Mouse (Mus musculus): ENCODE data around the gene Galnt15. TPM values are rescaled to one million over a fixed set of nuclear protein-coding genes. Genes with fewer than 3 reads are reported as not detected.
A peak's percentile ranks its signal among the peaks of the same experiment; 100 is the strongest.

Gene Galnt15
- polyA plus RNA-seq, 1 experiment: not detected

- no peaks in the 10 kb centered on the region for H3K9me3 ChIP-seq (replicated peaks; ENCODE audit: control insufficient read depth, insufficient read depth, low read length, poor library complexity, severe bottlenecking)
- H3K27me3 ChIP-seq (ENCODE audit: control insufficient read depth, insufficient read depth, low read length, poor library complexity, severe bottlenecking): no peaks in the 10 kb centered on the region
- no peaks in the 10 kb centered on the region for H3K4me1 ChIP-seq (ENCODE audit: control insufficient read depth, insufficient read depth, low read length)
- no peak overlapping the region for H3K9ac ChIP-seq (ENCODE audit: low read depth, poor library complexity, severe bottlenecking)
- TF ChIP-seq CTCF (IDR thresholded peaks at IDR 0.05; ENCODE audit: low read depth, low read length) (no peak), POLR2A (IDR thresholded peaks at IDR 0.05; ENCODE audit: insufficient read depth, low read length) (no peak), EP300 (IDR thresholded peaks at IDR 0.05; ENCODE audit: insufficient read depth, low read depth, low read length) (no peak)
- H3K27ac ChIP-seq (ENCODE audit: insufficient read depth, low read length): no peak overlapping the region
- no peaks in the 10 kb centered on the region for H3K36me3 ChIP-seq (ENCODE audit: control insufficient read depth, insufficient read depth, low read length, poor library complexity, severe bottlenecking)
- no peak overlapping the region for H3K4me3 ChIP-seq (ENCODE audit: low read depth, low read length)
Measured at GRCm38 (mm10) chr14:32023891-32024290, 4.9 kb upstream of the Galnt15 start.

GRCm38 (mm10) chr14:32027218-32027617 lies 1.6 kb upstream of the Galnt15 start:
- no peak for TF ChIP-seq EP300 (IDR thresholded peaks at IDR 0.05; ENCODE audit: insufficient read depth, low read depth, low read length)
- TF ChIP-seq POLR2A (IDR thresholded peaks at IDR 0.05; ENCODE audit: insufficient read depth, low read length): no peak
- no peak for TF ChIP-seq CTCF (IDR thresholded peaks at IDR 0.05; ENCODE audit: low read depth, low read length)
- H3K36me3 ChIP-seq (ENCODE audit: control insufficient read depth, insufficient read depth, low read length, poor library complexity, severe bottlenecking): no peaks in the 10 kb centered on the region
- no peaks in the 10 kb centered on the region for H3K27me3 ChIP-seq (ENCODE audit: control insufficient read depth, insufficient read depth, low read length, poor library complexity, severe bottlenecking)
- H3K4me3 ChIP-seq (ENCODE audit: low read depth, low read length): no peak overlapping the region
- no peak overlapping the region for H3K9ac ChIP-seq (ENCODE audit: low read depth, poor library complexity, severe bottlenecking)
- no peaks in the 10 kb centered on the region for H3K4me1 ChIP-seq (ENCODE audit: control insufficient read depth, insufficient read depth, low read length)
- no peak overlapping the region for H3K27ac ChIP-seq (ENCODE audit: insufficient read depth, low read length)
- no peaks in the 10 kb centered on the region for H3K9me3 ChIP-seq (replicated peaks; ENCODE audit: control insufficient read depth, insufficient read depth, low read length, poor library complexity, severe bottlenecking)

GRCm38 (mm10) chr14:32029411-32029992 lies 713 bp downstream of the Galnt15 start:
- Histone ChIP-seq H3K9me3 (replicated peaks; ENCODE audit: control insufficient read depth, insufficient read depth, low read length, poor library complexity, severe bottlenecking) (no peaks in the 10 kb centered on the region), H3K4me3 (ENCODE audit: low read depth, low read length) (no peak overlapping the region), H3K27ac (ENCODE audit: insufficient read depth, low read length) (no peak overlapping the region), H3K36me3 (ENCODE audit: control insufficient read depth, insufficient read depth, low read length, poor library complexity, severe bottlenecking) (no peaks in the 10 kb centered on the region), H3K9ac (ENCODE audit: low read depth, poor library complexity, severe bottlenecking) (no peak overlapping the region), H3K27me3 (ENCODE audit: control insufficient read depth, insufficient read depth, low read length, poor library complexity, severe bottlenecking) (no peaks in the 10 kb centered on the region), H3K4me1 (ENCODE audit: control insufficient read depth, insufficient read depth, low read length) (no peaks in the 10 kb centered on the region)
- TF ChIP-seq CTCF (IDR thresholded peaks at IDR 0.05; ENCODE audit: low read depth, low read length) (no peak), POLR2A (IDR thresholded peaks at IDR 0.05; ENCODE audit: insufficient read depth, low read length) (no peak), EP300 (IDR thresholded peaks at IDR 0.05; ENCODE audit: insufficient read depth, low read depth, low read length) (no peak)

GRCm38 (mm10) chr14:32030073-32030472 lies 1.3 kb downstream of the Galnt15 start:
- no peaks in the 10 kb centered on the region for H3K9me3 ChIP-seq (replicated peaks; ENCODE audit: control insufficient read depth, insufficient read depth, low read length, poor library complexity, severe bottlenecking)
- no peak overlapping the region for H3K27ac ChIP-seq (ENCODE audit: insufficient read depth, low read length)
- H3K4me3 ChIP-seq (ENCODE audit: low read depth, low read length): no peak overlapping the region
- no peak overlapping the region for H3K9ac ChIP-seq (ENCODE audit: low read depth, poor library complexity, severe bottlenecking)
- no peaks in the 10 kb centered on the region for H3K4me1 ChIP-seq (ENCODE audit: control insufficient read depth, insufficient read depth, low read length)
- no peaks in the 10 kb centered on the region for H3K27me3 ChIP-seq (ENCODE audit: control insufficient read depth, insufficient read depth, low read length, poor library complexity, severe bottlenecking)
- TF ChIP-seq EP300 (IDR thresholded peaks at IDR 0.05; ENCODE audit: insufficient read depth, low read depth, low read length) (no peak), POLR2A (IDR thresholded peaks at IDR 0.05; ENCODE audit: insufficient read depth, low read length) (no peak), CTCF (IDR thresholded peaks at IDR 0.05; ENCODE audit: low read depth, low read length) (no peak)
- no peaks in the 10 kb centered on the region for H3K36me3 ChIP-seq (ENCODE audit: control insufficient read depth, insufficient read depth, low read length, poor library complexity, severe bottlenecking)

- no peaks in the 10 kb centered on the region for H3K27me3 ChIP-seq (ENCODE audit: control insufficient read depth, insufficient read depth, low read length, poor library complexity, severe bottlenecking)
- no peaks in the 10 kb centered on the region for H3K36me3 ChIP-seq (ENCODE audit: control insufficient read depth, insufficient read depth, low read length, poor library complexity, severe bottlenecking)
- H3K9ac ChIP-seq (ENCODE audit: low read depth, poor library complexity, severe bottlenecking): no peak overlapping the region
- H3K9me3 ChIP-seq (replicated peaks; ENCODE audit: control insufficient read depth, insufficient read depth, low read length, poor library complexity, severe bottlenecking): no peaks in the 10 kb centered on the region
- no peak for TF ChIP-seq EP300 (IDR thresholded peaks at IDR 0.05; ENCODE audit: insufficient read depth, low read depth, low read length)
- TF ChIP-seq CTCF (IDR thresholded peaks at IDR 0.05; ENCODE audit: low read depth, low read length): peak; percentile 90
- no peak overlapping the region for H3K27ac ChIP-seq (ENCODE audit: insufficient read depth, low read length)
- no peaks in the 10 kb centered on the region for H3K4me1 ChIP-seq (ENCODE audit: control insufficient read depth, insufficient read depth, low read length)
- no peak overlapping the region for H3K4me3 ChIP-seq (ENCODE audit: low read depth, low read length)
Measured at GRCm38 (mm10) chr14:32032522-32032921, 3.7 kb downstream of the Galnt15 start.

- H3K9me3 ChIP-seq (replicated peaks; ENCODE audit: control insufficient read depth, insufficient read depth, low read length, poor library complexity, severe bottlenecking): no peaks in the 10 kb centered on the region
- TF ChIP-seq POLR2A (IDR thresholded peaks at IDR 0.05; ENCODE audit: insufficient read depth, low read length) (no peak), CTCF (IDR thresholded peaks at IDR 0.05; ENCODE audit: low read depth, low read length) (no peak), EP300 (IDR thresholded peaks at IDR 0.05; ENCODE audit: insufficient read depth, low read depth, low read length) (no peak)
- no peaks in the 10 kb centered on the region for H3K27me3 ChIP-seq (ENCODE audit: control insufficient read depth, insufficient read depth, low read length, poor library complexity, severe bottlenecking)
- H3K4me3 ChIP-seq (ENCODE audit: low read depth, low read length): no peak overlapping the region
- H3K9ac ChIP-seq (ENCODE audit: low read depth, poor library complexity, severe bottlenecking): no peak overlapping the region
- no peak overlapping the region for H3K27ac ChIP-seq (ENCODE audit: insufficient read depth, low read length)
- H3K36me3 ChIP-seq (ENCODE audit: control insufficient read depth, insufficient read depth, low read length, poor library complexity, severe bottlenecking): no peaks in the 10 kb centered on the region
- no peaks in the 10 kb centered on the region for H3K4me1 ChIP-seq (ENCODE audit: control insufficient read depth, insufficient read depth, low read length)
Measured at GRCm38 (mm10) chr14:32036482-32036881, 7.7 kb downstream of the Galnt15 start.
